21 mouse cellular contexts compared by ENCODE assay signal in the genomic region with DNA sequence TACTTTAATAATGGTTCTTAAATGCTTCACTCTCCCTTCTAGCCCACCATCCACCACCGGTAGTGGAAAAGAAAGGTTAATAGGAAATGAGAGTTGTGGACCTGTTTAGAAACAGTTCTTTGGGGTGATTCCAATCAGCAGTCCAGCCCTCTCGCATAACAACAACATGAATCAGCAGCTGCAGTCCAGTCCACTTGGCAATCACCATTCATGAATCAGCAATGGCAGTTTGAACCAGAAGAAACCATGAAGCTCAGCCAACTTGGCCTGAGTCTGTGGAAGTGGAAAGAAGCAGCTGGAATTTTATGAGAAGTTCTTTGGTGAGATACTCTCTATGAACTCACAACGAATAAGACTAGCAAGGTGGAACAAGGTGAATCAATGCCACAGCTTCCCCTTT. TPM values are rescaled to one million over a fixed set of nuclear protein-coding genes. Genes with fewer than 3 reads are reported as not detected.
DNase-seq lines count a peak whose midpoint lies in the region; ATAC-seq lines count a peak whose summit lies in the region.
"Had no signal": no experiment of that assay in that cellular context is flagged by ENCODE, and none has a peak within 500 bp of the region (broad histone marks: within the 10 kb centered on the region; RNA-seq: fewer than 3 reads in every experiment).

No protein-coding gene starts in this region.

- peak; percentile 58 for DNase-seq in gastrocnemius, adult 18-20 months (ENCODE audit: low spot score)
- no peak for DNase-seq in gastrocnemius, postnatal 4 days (ENCODE audit: low spot score in 2 of 2)
- DNase-seq in kidney, adult 9 months: peak; percentile 24
- no peak for DNase-seq in kidney, adult 8-10 months
- DNase-seq in 3T3-L1 (ENCODE audit: low read depth, low spot score) (peak; percentile 96), MN1 (ENCODE audit: low spot score) (no peak)
- DNase-seq in fibroblast of lung, adult 2 months (ENCODE audit: low read depth): peak; percentile 69
- DNase-seq: cerebellum, postnatal 14 days; embryo, embryonic 11 days; kidney, adult 11 months; kidney, postnatal 36 days; layer of hippocampus, adult 9-11 months; thymus, postnatal 25 days had no signal

- no peak for ATAC-seq in frontal cortex, adult (ENCODE audit: low TSS enrichment)
- ATAC-seq: hindbrain, postnatal 0 days; midbrain, embryonic 13.5 days had no signal

RNA-seq across cellular contexts. Expression of gene Olfr96, which starts 1.5 kb away (rescaled TPM):
- total RNA-seq in gastrocnemius, adult 18-20 months (2021): not detected
- not detected for total RNA-seq in gastrocnemius, postnatal 4 days (2021)
- total RNA-seq: heart, adult 2 months; hematopoietic stem cell, adult 5-6 weeks; hindbrain, postnatal 0 days; left cerebral cortex, postnatal 10 days; megakaryocyte progenitor cell, adult 5-6 weeks; neutrophil, adult 5-6 weeks had no signal

RNA-seq across cellular contexts. Expression of gene Olfr95, which starts 5.6 kb away (rescaled TPM):
- not detected for total RNA-seq in gastrocnemius, adult 18-20 months (2021)
- not detected for total RNA-seq in gastrocnemius, postnatal 4 days (2021)
- total RNA-seq: heart, adult 2 months; hematopoietic stem cell, adult 5-6 weeks; left cerebral cortex, postnatal 10 days; megakaryocyte progenitor cell, adult 5-6 weeks; neutrophil, adult 5-6 weeks had no signal

RNA-seq across cellular contexts. Expression of gene Olfr94, which starts 17.7 kb away (rescaled TPM):
- not detected for total RNA-seq in gastrocnemius, adult 18-20 months (2021)
- total RNA-seq in gastrocnemius, postnatal 4 days (2021): not detected
- total RNA-seq: heart, adult 2 months; hematopoietic stem cell, adult 5-6 weeks; left cerebral cortex, postnatal 10 days; megakaryocyte progenitor cell, adult 5-6 weeks; neutrophil, adult 5-6 weeks had no signal

RNA-seq across cellular contexts. Expression of gene Olfr97, which starts 18.6 kb away (rescaled TPM):
- not detected for total RNA-seq in gastrocnemius, adult 18-20 months (2021)
- total RNA-seq in gastrocnemius, postnatal 4 days (2021): not detected
- total RNA-seq: heart, adult 2 months; hematopoietic stem cell, adult 5-6 weeks; hindbrain, postnatal 0 days; left cerebral cortex, postnatal 10 days; megakaryocyte progenitor cell, adult 5-6 weeks; neutrophil, adult 5-6 weeks had no signal

RNA-seq across cellular contexts. Expression of gene Ubd, which starts 24.8 kb away (rescaled TPM):
- total RNA-seq in gastrocnemius, adult 18-20 months (2021): under 1 TPM in 1 of 2 experiments, not detected in 1; 0.74 TPM
- total RNA-seq in gastrocnemius, postnatal 4 days (2021): not detected
- total RNA-seq: heart, adult 2 months; hematopoietic stem cell, adult 5-6 weeks; hindbrain, postnatal 0 days; left cerebral cortex, postnatal 10 days; megakaryocyte progenitor cell, adult 5-6 weeks; neutrophil, adult 5-6 weeks had no signal

Comparison
In these comparisons a context has a peak if more than half of its experiments do, and no peak if none do; other contexts are left out.
1. DNase-seq: peak in gastrocnemius, adult 18-20 months (single experiment), kidney, adult 9 months (single experiment), 3T3-L1 (single experiment) and fibroblast of lung, adult 2 months (single experiment); none in gastrocnemius, postnatal 4 days (0 of 2), kidney, adult 8-10 months (0 of 2) and MN1 (single experiment).